ENCODE assay signal across 20 mouse cellular contexts in genomic region chr12:79327868-79328267, GRCm38 (mm10). TPM values are rescaled to one million over a fixed set of nuclear protein-coding genes. Genes with fewer than 3 reads are reported as not detected.
"Had no signal": no experiment of that assay in that cellular context is flagged by ENCODE, and none has a peak within 500 bp of the region (broad histone marks: within the 10 kb centered on the region; RNA-seq: fewer than 3 reads in every experiment).

No protein-coding gene starts in this region.

- H3K36me3 ChIP-seq: limb, embryonic 12.5 days; limb, embryonic 15.5 days; midbrain, embryonic 10.5 days; midbrain, embryonic 13.5 days; neural tube, embryonic 13.5 days had no signal

- H3K4me3 ChIP-seq: limb, embryonic 12.5 days; limb, embryonic 15.5 days; megakaryocyte, embryonic 14.5 days; midbrain, embryonic 10.5 days; midbrain, embryonic 13.5 days; myocyte; neural tube, embryonic 13.5 days had no signal

- H3K9me3 ChIP-seq: limb, embryonic 12.5 days; limb, embryonic 15.5 days; megakaryocyte, embryonic 14.5 days; midbrain, embryonic 10.5 days; midbrain, embryonic 13.5 days; neural tube, embryonic 13.5 days had no signal

- DNase-seq: kidney, adult 9 months; kidney, postnatal 25 days; left cerebral cortex, postnatal 4 days; liver, postnatal 0 days; retina, postnatal 1 day; right cerebral cortex, postnatal 25 days; thymus, adult 18-20 months; thymus, postnatal 4 days had no signal

- ATAC-seq: hindbrain, embryonic 16.5 days; liver, postnatal 0 days; midbrain, embryonic 13.5 days; midbrain, embryonic 16.5 days had no signal

- H3K27ac ChIP-seq: limb, embryonic 12.5 days; limb, embryonic 15.5 days; liver, embryonic 14.5 days; midbrain, embryonic 10.5 days; midbrain, embryonic 13.5 days; neural tube, embryonic 13.5 days had no signal

- H3K4me2 ChIP-seq: limb, embryonic 12.5 days; limb, embryonic 15.5 days; liver, embryonic 11.5 days; midbrain, embryonic 13.5 days; neural tube, embryonic 13.5 days had no signal

- H3K4me1 ChIP-seq: limb, embryonic 15.5 days; midbrain, embryonic 10.5 days; midbrain, embryonic 13.5 days; neural tube, embryonic 13.5 days had no signal

- H3K9ac ChIP-seq: limb, embryonic 12.5 days; limb, embryonic 15.5 days; liver, embryonic 14.5 days; liver, postnatal 0 days; midbrain, embryonic 13.5 days; neural tube, embryonic 13.5 days had no signal

- H3K27me3 ChIP-seq: limb, embryonic 12.5 days; limb, embryonic 15.5 days; megakaryocyte, embryonic 14.5 days; midbrain, embryonic 13.5 days; neural tube, embryonic 13.5 days had no signal

RNA-seq across cellular contexts. Expression of gene Rad51b, which starts 30.8 kb away (rescaled TPM):
- total RNA-seq: monocyte, adult 5-6 weeks had no signal
